Mouse (Mus musculus) limb, embryonic 14.5 days (tissue): ENCODE measurements around the gene Dapp1. TPM values are rescaled to one million over a fixed set of nuclear protein-coding genes. Genes with fewer than 3 reads are reported as not detected.
"Not testable (repeated sequence)": the region's sequence is repeated elsewhere in the genome, so short reads cannot be mapped to it uniquely, and the experiment has no call there.

Experiments
- ATAC-seq: fragments of 200-750 bp; cut with Nextera tagmentation; 2 replicates; pipeline ENCODE4 v1.8.0; 2017; ENCODE audit warnings: low read depth, moderate number of reproducible peaks, moderate TSS enrichment; ENCODE audit not compliant: low FRiP score
- DNase-seq: peaks from one replicate; pipeline ENCODE4 v3.0.0-alpha.2; 2015; ENCODE audit warnings: low spot score
- H3K27ac ChIP-seq: fragments of 300-500 bp; sonication (generic); replicated peaks from 2 replicates; pipeline ENCODE4 v1.5.1; 2014; ENCODE audit warnings: low read depth, mild to moderate bottlenecking, low read length, moderate library complexity, mixed read lengths
- H3K27me3 ChIP-seq: fragments of 300-500 bp; sonication (generic); 2 replicates; pipeline ENCODE4 v1.6.1; 2014; ENCODE audit warnings: low read length, mixed read lengths; ENCODE audit not compliant: control insufficient read depth, insufficient read depth
- H3K36me3 ChIP-seq: fragments of 300-500 bp; sonication (generic); 2 replicates; pipeline ENCODE4 v1.6.1; 2014; ENCODE audit warnings: mild to moderate bottlenecking, low read length, moderate library complexity, mixed read lengths; ENCODE audit not compliant: control insufficient read depth, insufficient read depth
- H3K4me1 ChIP-seq: fragments of 300-500 bp; sonication (generic); 2 replicates; pipeline ENCODE4 v1.6.1; 2014; ENCODE audit warnings: antibody characterized with exemption, low read length, mixed read lengths; ENCODE audit not compliant: control insufficient read depth, insufficient read depth
- H3K4me2 ChIP-seq: fragments of 300-500 bp; sonication (generic); replicated peaks from 2 replicates; pipeline ENCODE4 v1.6.1; 2014; ENCODE audit warnings: low read depth, mild to moderate bottlenecking, low read length, moderate library complexity; ENCODE audit not compliant: severe bottlenecking
- H3K4me3 ChIP-seq: fragments of 300-500 bp; sonication (generic); replicated peaks from 2 replicates; pipeline ENCODE4 v1.5.1; 2014; ENCODE audit warnings: low read length
- H3K9ac ChIP-seq: fragments of 300-500 bp; sonication (generic); 2 replicates; pipeline ENCODE4 v1.6.1; 2014; ENCODE audit warnings: mild to moderate bottlenecking, low read depth, low read length, moderate library complexity; ENCODE audit not compliant: severe bottlenecking
- H3K9me3 ChIP-seq: fragments of 300-500 bp; sonication (generic); 2 replicates; pipeline ENCODE4 v1.6.1; 2016; ENCODE audit warnings: low read length; ENCODE audit not compliant: control insufficient read depth
- POLR2A ChIP-seq: fragments of 200-500 bp; IDR thresholded peaks from 2 replicates; pipeline ENCODE4 v1.8.0; 2012; ENCODE audit warnings: inconsistent platforms, mild to moderate bottlenecking, moderate library complexity, borderline replicate concordance; ENCODE audit not compliant: insufficient read depth, insufficient read length; ENCODE audit errors: extremely low read depth
- WGBS: fragments of 180-500 bp; shearing (Covaris S2); extraction: QIAGEN DNeasy Blood & Tissue Kit; methylation state at CpG from one replicate; pipeline ENCODE4 v1.1.7; 2014; 5-methylcytosine and 5-hydroxymethylcytosine counted together
- polyA plus RNA-seq, 2 experiments: library from polyadenylated mRNA; depleted of rRNA in 1 of 2; stranded (reverse) in 1 of 2; unstranded in 1 of 2; fragments of >200 nt; fragmentation: Nextera tagmentation in 1 of 2; extraction: Ambion mirVana in 1 of 2; gene quantifications; 2 replicates each; pipeline versions ENCODE4 v1.2.1 to v1.2.3; 2012 to 2014

Dapp1 gene
- polyA plus RNA-seq, 2 experiments: 5.4 to 6.0 TPM

DNA sequence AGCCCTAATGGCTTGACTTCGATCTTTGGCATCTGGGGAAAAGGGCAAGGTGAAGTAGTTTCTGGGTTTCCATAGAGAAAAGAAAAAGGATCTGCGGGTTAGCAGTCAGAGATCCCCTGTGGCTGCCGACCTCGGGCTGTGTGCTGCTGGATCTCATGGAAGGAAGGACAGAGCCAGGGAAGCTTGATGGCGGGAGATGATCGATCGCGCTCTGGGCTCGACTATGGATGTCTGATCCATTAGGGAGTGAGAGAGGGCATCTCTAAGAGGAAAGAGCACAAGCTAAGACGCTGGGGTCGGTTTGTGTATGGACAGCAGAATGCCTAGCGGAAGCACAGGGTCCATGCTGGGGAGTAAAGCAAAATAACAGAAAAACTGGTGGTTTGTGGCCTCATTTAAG is 11.4 kb downstream of the Dapp1 start:
- no peak overlapping the region for H3K9ac ChIP-seq

DNA sequence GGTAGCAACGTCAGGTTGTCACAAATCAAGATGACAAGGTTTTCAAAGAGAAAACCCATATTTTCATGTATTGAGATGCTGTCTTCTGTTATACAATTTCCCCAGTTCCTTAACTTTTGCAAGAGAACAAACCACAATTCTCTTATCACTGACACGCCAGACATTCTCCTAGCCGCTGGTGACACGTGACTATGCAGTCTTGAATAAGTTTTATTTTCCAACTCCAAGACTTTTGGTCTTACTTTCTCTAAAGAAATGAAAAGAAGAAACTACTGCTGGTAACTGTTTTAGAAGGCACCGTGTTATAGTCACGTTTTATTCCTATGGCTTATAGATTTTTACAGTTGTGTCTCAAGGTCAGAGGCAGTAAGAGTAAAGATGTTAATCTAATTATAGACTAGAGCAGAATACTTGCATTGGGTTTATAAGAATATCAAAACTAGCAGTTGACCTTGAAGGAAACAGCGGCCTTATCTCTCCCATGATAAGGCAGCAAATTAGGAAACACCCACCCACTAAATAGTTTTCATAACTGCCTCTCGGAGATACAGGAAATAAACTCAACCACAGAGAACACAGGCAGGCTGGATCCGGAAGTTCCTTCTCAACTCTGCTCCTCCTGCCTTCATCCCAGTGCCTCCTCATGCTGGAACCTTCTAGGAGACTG is 12.4 kb downstream of the Dapp1 start:
- Histone ChIP-seq H3K4me2 (no peak overlapping the region), H3K4me3 (no peak overlapping the region), H3K36me3 (no peaks in the 10 kb centered on the region), H3K4me1 (no peaks in the 10 kb centered on the region), H3K9me3 (no peaks in the 10 kb centered on the region), H3K9ac (no peak overlapping the region), H3K27me3 (no peaks in the 10 kb centered on the region), H3K27ac (no peak overlapping the region)
- no peak for DNase-seq
- no peak for TF ChIP-seq POLR2A
- WGBS: 86% methylated on average over 9 of the region's 9 CpGs
- ATAC-seq: no peak

More for the DNA sequence above, 11.4 kb downstream of the Dapp1 start:
- ATAC-seq (no peak), DNase-seq (no peak)
- Histone ChIP-seq H3K9me3 (no peaks in the 10 kb centered on the region), H3K27ac (no peak overlapping the region), H3K27me3 (no peaks in the 10 kb centered on the region), H3K36me3 (no peaks in the 10 kb centered on the region), H3K4me2 (0 out of 2 replicates have a peak overlapping the region, but pooled peaks have one; percentile 18), H3K4me1 (no peaks in the 10 kb centered on the region), H3K4me3 (no peak overlapping the region)
- WGBS: 52% methylated on average over 12 of the region's 12 CpGs
- no peak for TF ChIP-seq POLR2A

DNA sequence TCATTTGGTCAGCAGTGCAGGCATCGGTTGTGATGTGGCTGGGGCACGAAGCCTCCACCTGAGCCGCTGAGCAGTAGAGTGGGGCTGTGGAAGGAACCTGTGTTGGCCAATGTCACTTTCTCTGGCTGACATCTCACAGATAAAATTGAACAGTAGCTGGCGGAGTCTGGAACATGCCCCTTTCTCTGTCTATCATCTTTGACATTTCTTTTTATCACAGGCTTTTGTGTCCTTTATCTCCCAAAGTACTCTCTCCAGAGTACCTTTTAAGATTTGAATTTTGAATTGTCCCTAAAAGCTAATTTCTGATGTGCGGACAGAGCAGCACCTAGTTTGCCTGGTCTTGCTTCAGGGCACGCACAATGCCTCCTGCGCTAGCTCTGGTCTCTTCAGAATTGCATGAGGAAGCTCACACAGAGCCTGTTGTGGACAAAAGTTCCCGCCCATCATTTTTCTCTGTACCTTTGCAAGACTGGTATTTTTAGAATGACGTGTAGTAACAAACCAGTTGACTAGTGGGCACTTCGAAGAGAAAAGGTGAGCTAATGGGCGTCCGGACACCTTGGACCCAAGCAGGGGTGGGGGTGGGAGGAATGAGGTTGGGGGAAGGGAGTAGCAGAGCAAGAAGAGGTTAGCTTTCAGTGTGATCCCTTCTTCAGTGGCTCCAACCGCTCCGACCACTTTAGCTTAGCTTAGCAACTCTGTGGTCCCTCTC is 13.1 kb downstream of the Dapp1 start:
- H3K9ac ChIP-seq: no peak overlapping the region
- no peak overlapping the region for H3K27ac ChIP-seq
- 88% methylated on average over 14 of the region's 14 CpGs for WGBS
- no peak for DNase-seq
- H3K4me2 ChIP-seq: no peak overlapping the region
- no peaks in the 10 kb centered on the region for H3K36me3 ChIP-seq
- no peak for ATAC-seq
- TF ChIP-seq POLR2A: no peak
- H3K4me3 ChIP-seq: no peak overlapping the region
- no peaks in the 10 kb centered on the region for H3K4me1 ChIP-seq
- no peaks in the 10 kb centered on the region for H3K9me3 ChIP-seq
- H3K27me3 ChIP-seq: no peaks in the 10 kb centered on the region

DNA sequence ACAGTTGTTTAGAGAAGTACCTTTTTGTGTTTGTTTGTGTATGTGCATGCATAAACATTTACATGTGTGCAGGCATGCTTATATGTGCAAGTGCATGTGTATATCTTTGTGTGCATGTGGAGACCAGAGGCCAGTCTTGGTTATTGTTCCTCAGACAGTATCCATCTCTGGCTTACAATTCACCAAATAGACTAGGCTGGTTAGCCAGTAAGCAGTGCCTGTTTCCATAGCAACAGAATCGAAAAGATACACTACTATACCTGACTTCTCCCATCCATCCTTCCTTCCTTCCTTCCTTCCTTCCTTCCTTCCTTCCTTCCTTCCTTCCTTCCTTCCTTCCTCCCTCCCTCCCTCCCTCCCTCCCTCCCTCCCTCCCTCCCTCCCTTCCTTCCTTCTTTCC is 17.3 kb downstream of the Dapp1 start:
- H3K4me1 ChIP-seq, ATAC-seq: not testable (repeated sequence)

DNA sequence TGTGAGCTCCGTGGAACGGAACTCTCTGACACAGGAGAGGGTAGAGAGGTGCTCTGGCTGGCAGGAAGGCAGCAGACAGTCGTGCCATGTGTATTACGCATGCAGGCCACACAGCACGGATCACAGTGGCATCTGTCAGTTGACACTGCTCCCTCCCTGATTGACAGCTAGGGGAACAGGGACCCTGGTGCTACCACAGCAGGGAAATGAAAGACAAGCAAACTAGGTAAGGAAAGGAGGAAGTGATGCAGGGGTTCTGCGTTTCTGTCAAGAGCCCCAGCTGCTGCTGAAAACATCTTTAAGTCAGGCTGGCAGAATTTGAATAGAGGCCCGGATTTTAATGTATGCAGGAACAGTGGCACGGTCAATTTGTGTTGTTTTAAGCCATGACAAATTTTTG is 17.8 kb downstream of the Dapp1 start:
- H3K4me3 ChIP-seq: no peak overlapping the region
- ATAC-seq (no peak), DNase-seq (no peak)
- H3K9ac ChIP-seq: no peak overlapping the region
- TF ChIP-seq POLR2A: no peak
- no peaks in the 10 kb centered on the region for H3K9me3 ChIP-seq
- H3K4me1 ChIP-seq: no peaks in the 10 kb centered on the region
- 71% methylated on average over 8 of the region's 8 CpGs for WGBS
- H3K27me3 ChIP-seq: no peaks in the 10 kb centered on the region
- no peak overlapping the region for H3K4me2 ChIP-seq
- no peaks in the 10 kb centered on the region for H3K36me3 ChIP-seq
- no peak overlapping the region for H3K27ac ChIP-seq

More for the DNA sequence above, 17.3 kb downstream of the Dapp1 start:
- H3K27me3 ChIP-seq, H3K9ac ChIP-seq, H3K36me3 ChIP-seq, H3K4me3 ChIP-seq, H3K4me2 ChIP-seq, H3K9me3 ChIP-seq, DNase-seq, H3K27ac ChIP-seq: not testable (repeated sequence)
- whole genome bisulfite sequencing: 63% methylated on average over 1 of the region's 1 CpGs
